Mouse (Mus musculus) layer of hippocampus, postnatal 25 days (tissue): ENCODE data around the gene Dnmt3l. TPM values are rescaled to one million over a fixed set of nuclear protein-coding genes. Genes with fewer than 3 reads are reported as not detected.
"Not testable (repeated sequence)": the region's sequence is repeated elsewhere in the genome, so short reads cannot be mapped to it uniquely, and the experiment has no call there.

Experiments
- DNase-seq, 2 experiments: peaks; one replicate each; pipeline ENCODE4 v3.0.0; 2022; ENCODE audit warnings: mixed read lengths in 2 of 2, low spot score in 1 of 2; ENCODE audit errors: extremely low spot score in 1 of 2
- total RNA-seq, 2 experiments: library from RNA; stranded (reverse); gene quantifications; 2 replicates each; pipeline ENCODE4 v1.2.3; 2021

Gene Dnmt3l
- total RNA-seq: under 1 TPM in 1 of 2 experiments, not detected in 1; 0.22 TPM

- no peak for DNase-seq
Observed at GRCm38 (mm10) chr10:78041647-78042046, at the start of gene Dnmt3l. Gene Dnmt3l, plus strand, starts transcription at chr10:78041947.

GRCm38 (mm10) chr10:77995639-77996038 is 46.1 kb upstream of the Dnmt3l start:
- DNase-seq: no peak

DNA sequence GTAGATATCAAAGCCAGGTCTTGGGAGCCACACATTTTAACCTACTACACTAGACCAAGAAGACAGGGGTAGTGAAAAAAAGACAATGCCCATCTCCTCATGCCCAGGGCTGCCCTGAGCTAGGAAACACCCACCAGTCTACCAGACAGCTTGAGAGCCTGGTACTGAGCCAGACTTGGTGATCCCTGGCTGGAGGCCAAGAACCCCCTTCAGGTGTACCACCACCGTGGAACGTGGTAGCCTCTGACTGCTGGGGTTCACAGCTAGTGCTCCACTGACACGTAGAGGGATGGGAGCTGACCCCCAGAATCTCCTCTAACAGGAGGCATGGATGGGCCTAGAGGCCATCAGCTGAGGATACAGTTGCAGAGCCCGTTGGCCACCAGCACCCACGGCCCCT is 41.5 kb upstream of the Dnmt3l start:
- no peak for DNase-seq

- DNase-seq: peak; percentile 65 to 69
Observed at GRCm38 (mm10) chr10:78001796-78002195, 40.0 kb upstream of the Dnmt3l start.

DNA sequence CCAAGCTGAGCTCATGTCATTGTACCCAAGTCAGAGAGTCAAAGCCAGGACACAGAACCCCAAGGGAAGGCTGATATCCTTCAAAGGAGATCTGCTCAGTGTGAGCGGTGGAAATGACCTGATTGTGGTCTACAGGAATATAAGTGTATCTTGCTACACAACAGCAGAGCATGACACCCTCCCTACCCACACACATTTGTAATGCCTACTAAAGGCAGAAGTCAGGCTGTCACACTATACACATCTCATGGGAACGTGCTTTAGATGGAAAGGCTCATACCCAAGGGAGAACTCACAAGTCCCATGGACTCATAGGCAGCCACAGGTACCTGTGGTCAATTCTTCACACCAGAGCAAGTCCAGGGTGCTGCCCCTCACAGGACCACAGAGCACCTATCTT is 39.4 kb upstream of the Dnmt3l start:
- no peak for DNase-seq

DNA sequence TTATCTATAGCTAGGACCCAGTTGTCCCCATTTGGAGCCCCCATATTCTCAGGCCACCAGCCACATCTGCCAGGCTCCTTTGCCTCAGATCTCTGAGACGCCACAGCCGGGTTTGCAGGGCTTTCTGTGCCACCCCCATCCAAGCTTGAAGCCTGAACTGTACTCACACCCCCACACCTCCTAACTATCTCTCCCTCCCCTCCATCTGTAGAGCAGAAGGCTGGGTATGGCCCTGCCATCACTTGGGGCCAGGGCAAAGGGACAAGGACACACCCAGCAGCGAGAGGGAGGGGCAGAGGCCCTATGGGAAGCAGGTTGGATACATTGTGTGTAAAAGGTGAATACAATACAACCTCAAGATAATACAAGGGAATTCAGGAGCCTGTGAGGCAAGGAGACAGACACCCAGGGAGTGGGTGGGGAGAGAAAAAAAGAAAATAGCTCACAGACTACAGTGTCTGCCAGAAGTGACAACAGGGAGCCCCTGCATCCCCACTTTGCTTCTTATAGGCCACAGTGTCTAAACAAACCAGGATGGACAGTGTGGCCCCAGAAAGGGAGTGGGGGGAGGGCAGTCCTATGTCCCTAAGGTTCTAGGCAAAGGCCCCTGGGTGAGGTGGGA is 37.2 kb upstream of the Dnmt3l start:
- no peak for DNase-seq

- DNase-seq: no peak
Observed at GRCm38 (mm10) chr10:78005791-78006438, 35.8 kb upstream of the Dnmt3l start.

GRCm38 (mm10) chr10:78007203-78007602 is 34.5 kb upstream of the Dnmt3l start:
- no peak for DNase-seq

DNA sequence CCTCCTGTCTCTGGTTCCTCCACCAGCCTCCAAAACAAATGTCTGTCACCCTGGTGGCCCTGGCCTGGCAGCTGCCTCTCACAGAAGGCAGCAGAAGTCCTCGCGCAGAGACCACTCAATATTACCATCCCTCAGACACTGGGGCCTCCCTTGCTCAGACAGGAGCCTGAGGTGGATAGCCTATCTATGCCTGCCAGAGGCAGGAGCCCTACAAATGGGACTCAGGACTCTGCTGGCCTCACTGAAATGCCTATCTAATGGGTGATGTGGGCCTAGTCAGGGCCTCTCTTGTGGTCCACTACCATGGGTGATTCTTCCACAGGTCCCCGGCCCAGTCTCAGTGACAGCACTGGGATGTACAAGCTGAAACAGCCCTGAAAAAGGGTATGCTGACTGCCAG is 33.6 kb upstream of the Dnmt3l start:
- no peak for DNase-seq

DNA sequence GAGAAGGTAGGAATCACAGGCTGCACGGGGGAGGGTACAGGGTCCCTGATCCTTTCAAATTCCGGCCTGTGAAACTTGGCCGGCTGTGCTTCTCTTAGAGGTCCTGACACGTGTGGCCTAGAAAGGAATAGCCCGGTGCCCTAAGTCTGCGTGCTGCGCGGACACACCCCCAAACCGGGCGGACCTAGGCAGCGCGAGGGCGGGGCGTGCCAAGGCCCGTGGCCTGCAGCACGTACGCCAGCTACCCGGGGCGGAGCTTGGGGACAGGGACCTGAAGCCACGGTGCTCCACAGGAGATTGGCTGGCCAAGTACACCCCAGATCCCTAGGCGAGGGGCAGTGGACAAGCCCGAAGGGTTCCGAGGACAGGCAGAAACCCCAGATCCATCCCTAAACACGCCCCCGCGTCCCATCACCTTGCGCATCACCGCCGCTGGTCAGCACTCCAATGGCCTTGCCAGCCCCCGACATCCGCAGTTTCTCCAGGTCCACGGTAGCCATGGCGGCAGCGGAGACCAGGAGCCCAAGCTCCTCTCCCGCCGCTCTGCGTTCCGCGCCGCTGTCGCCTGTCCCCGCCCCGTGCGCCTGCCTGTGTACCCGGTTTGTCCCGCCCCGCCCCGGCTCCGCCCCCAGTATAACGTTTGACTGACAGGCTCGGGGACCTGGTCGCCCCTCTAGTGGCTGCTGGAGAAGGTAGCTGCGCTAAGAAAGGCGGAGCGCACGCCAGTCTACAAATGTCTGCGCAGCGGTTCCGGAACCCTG is 32.4 kb upstream of the Dnmt3l start:
- peak; percentile 83 to 87 for DNase-seq

GRCm38 (mm10) chr10:78009945-78010293 is 31.8 kb upstream of the Dnmt3l start, which contains the start of gene Pfkl:
Gene Pfkl, minus strand, starts transcription at chr10:78010083.
- DNase-seq: no peak

- no peak for DNase-seq
Observed at GRCm38 (mm10) chr10:78010335-78010734, 31.4 kb upstream of the Dnmt3l start.

GRCm38 (mm10) chr10:78011116-78011515 is 30.6 kb upstream of the Dnmt3l start:
- DNase-seq: not testable (repeated sequence)

DNA sequence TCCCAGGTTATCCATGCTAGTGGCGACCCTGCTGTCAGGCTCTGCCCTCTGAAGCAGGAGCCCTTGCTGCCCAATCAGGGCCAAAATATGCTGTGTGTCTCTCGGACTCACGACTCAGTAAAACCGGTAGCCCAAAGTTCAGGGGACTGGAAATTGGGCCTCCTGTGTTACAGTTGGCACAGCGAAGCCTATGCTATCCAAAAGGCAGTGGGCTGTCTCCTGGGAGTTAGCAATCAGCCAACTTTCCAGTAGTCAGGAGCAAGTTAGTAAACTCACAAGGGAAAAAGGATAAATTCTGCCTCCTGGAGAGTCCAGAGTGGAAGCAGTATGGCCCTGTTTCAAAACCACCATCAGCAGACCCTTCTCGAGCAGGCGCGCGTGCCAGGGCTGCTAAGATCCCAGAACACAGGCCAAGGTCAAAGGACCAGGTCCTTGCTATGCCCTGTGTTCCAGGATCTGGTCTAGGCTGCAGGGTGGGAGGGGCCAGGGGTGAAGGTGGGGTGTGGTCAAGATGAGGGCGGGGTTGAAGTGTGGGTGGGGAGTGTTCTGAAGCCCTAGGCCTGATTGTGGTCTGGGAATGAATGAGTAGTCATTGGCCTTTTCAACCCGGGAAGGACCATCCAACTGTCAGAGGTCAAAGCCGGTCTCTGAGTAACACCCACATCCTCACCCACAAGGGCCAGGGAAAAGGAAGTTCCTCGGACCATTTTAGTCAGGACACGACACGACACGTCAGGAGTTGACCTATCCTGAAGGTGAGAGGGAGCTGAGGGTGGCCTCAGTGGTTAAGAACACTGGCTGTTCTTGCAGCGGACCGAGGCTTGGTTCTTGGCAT is 28.9 kb upstream of the Dnmt3l start:
- no peak for DNase-seq

- DNase-seq: no peak
Observed at GRCm38 (mm10) chr10:78015489-78015888, 26.3 kb upstream of the Dnmt3l start.

- no peak for DNase-seq
Observed at GRCm38 (mm10) chr10:78016366-78016765, 25.4 kb upstream of the Dnmt3l start.

- DNase-seq: peak; percentile 79 to 90
Observed at GRCm38 (mm10) chr10:78018797-78019203, 22.9 kb upstream of the Dnmt3l start.

GRCm38 (mm10) chr10:78019291-78019690 is 22.5 kb upstream of the Dnmt3l start:
- DNase-seq: no peak

DNA sequence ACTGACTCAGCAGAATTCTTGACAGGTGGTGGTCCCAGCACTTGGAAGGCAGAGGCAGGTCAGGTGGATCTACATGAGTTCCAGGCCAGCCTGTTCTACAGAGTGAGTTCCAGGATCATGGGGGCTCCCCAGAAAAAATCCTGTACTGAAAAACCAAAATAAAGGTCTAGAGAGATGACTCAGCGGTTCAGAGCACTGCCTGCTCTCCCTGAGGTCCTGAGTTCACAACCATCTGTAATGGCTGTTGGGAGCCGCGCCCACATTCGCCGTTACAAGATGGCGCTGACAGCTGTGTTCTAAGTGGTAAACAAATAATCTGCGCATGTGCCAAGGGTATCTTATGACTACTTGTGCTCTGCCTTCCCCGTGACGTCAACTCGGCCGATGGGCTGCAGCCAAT is 21.8 kb upstream of the Dnmt3l start:
- DNase-seq: not testable (repeated sequence)

DNA sequence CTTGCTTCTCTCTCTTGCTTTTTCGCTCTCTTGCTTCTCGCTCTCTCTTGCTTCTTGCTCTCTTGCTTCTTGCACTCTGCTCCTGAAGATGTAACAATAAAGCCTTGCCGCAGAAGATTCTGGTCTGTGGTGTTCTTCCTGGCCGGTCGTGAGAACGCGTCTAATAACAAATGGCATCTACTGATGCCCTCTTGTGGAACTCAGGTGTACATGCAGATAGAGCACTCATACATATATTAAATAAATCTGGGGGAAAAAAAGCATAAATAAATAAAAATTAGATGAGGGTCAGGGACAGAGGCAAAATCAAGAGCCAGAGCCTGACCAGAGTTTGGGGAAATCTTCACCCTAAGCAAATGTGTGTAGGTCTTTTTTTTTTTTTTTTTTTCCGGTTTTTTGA is 16.3 kb upstream of the Dnmt3l start:
- DNase-seq: not testable (repeated sequence)

GRCm38 (mm10) chr10:78028129-78028528 is 13.6 kb upstream of the Dnmt3l start:
- DNase-seq: peak; percentile 55 to 82
